Mouse (Mus musculus): ENCODE measurements around the gene Btbd9.

GRCm38 (mm10) chr17:30240659-30241058, 335.6 kb downstream of the Btbd9 start:
- TF ChIP-seq CTCF (IDR thresholded peaks at IDR 0.05; ENCODE audit: low read depth, low read length), result no peak
- no peak for TF ChIP-seq POLR2A (IDR thresholded peaks at IDR 0.05; ENCODE audit: extremely low read depth, insufficient read depth, low read length)
